Mouse (Mus musculus): Measurements from ENCODE around the gene Atox1.
"Not testable (repeated sequence)": the region's sequence is repeated elsewhere in the genome, so short reads cannot be mapped to it uniquely, and the experiment has no call there.

The Atox1 gene

DNA sequence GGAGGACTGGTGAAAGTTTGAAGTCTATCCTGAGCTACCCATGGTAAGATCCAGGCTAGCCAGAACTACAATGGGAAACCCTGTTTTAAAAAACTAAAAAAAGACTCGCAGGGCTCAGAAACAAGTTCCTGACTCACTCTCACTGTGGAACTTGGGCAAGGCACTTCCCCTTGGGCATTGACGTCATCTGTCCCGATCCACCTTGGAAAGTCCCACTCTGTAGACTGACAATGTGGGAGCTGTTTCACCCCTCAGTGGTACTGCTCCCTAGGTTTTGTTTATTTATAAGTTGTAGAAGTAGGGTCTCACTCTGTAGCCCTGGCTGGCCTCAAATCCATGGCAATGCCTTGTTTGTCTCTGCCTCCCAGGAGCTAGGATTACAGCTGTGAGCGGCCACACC lies 7.4 kb downstream of the Atox1 start:
- DNase-seq (ENCODE audit: low read depth, low spot score), result no peak

- DNase-seq (ENCODE audit: low read depth, low spot score), result no peak
These were observed 10.7 kb downstream of the Atox1 start for GRCm38 (mm10) chr11:55450311-55450710.

DNA sequence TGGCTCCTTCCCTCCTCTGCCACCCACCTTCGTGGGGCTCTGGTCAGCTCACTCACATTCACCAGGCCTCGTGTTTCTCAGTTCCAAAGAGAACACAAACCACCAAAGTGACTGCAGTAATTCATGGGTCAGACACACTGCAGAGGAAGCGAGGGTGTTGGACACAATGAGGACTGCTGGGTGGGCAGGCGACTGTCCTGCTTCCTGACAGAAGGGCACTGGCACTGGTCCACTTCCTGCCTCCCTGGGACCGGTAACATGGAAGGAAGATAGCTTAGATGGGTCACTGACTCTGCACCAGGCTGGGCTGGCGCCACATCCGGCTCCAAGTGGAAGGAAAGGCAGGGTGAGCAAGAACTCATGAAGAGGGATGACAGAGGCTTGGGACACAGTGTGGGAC lies 11.5 kb downstream of the Atox1 start:
- DNase-seq (ENCODE audit: low read depth, low spot score), result no peak

DNA sequence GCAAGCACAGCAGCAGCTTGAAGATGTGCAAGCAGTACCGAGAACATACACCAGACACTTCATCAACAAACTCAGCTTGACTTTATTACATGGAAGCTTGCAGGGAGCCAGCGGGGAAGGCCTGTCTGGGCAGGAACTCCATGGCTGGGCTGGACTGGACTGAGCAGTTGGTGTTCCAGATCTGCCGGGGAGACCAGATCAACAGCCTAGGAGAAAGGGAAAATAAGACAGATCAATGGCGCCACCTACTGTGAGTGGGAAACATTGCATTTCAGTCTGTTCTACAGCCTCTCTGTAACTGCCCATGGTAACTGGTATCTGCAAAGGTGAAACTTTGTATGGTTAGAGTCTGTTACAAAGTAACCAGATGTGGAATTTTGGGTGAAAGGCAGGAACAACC lies 14.5 kb downstream of the Atox1 start:
- peak; percentile 87 for DNase-seq (ENCODE audit: low read depth, low spot score)

DNA sequence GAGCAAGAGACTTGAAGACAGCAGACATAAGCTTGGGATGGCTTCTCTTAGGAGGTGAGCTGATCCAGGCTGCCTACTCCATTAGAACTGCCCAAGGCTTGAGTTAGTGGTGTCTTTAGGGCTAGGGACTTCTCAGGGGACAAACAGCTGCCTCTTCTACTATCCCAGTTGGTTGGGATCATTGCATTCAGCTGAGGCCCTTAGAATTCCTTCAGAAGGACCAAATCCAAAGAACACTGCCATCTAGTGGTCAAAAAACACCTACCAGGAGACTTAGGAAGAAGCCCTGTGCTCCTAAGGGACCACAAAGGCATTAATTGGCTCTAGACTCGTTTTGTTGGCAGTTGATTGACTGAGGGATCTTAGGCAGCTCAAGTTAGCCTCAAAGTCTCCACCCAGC lies 16.3 kb downstream of the Atox1 start:
- DNase-seq (ENCODE audit: low read depth, low spot score), result peak; percentile 85

DNA sequence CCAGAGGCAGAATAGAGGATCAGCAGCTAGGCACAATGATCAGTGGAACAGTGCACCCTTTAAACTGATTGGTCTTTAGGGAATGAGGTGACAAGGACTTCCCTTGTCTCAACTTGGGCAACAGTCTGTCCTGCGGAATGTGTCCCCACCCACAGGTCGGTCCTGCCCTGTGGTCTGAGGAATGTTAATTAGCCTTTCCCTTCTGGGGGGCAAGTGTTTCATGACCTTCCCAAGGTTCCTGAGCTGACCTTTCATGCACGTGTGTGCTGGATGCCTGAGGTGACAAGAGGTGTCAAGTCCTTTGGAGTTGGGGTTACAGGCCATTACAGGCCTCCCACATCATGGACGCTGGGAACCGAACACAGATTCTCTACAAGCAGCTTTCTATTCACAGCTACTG lies 21.3 kb downstream of the Atox1 start:
- no peak for DNase-seq (ENCODE audit: low read depth, low spot score)

- no peak for DNase-seq (ENCODE audit: low read depth, low spot score)
These were observed 23.0 kb downstream of the Atox1 start for GRCm38 (mm10) chr11:55438031-55438430.

- no peak for DNase-seq (ENCODE audit: low read depth, low spot score)
These were observed 24.9 kb downstream of the Atox1 start for GRCm38 (mm10) chr11:55436089-55436488.

DNA sequence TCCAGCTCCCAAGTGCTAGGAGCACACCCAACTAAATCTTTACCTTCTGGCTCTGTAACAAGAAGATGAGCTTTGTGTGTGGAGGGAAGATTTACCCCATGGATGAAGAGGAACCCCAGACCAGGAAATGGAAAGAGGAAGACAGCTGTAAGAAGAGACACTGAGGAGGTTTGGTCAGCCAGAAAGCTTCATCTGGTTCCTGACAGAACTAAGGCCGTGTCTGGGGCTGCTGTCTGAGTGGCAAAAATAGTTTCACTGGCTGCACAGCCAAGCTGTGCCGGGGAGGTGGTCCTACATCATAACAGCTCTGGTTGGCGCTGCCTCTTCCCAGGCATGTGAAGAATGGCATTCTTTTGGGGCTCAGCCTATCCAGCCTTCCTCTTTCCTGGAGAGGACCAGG lies 28.1 kb downstream of the Atox1 start:
- no peak for DNase-seq (ENCODE audit: low read depth, low spot score)

- no peak for DNase-seq (ENCODE audit: low read depth, low spot score)
These were observed 31.1 kb downstream of the Atox1 start for GRCm38 (mm10) chr11:55429973-55430372.

- peak; percentile 93 for DNase-seq (ENCODE audit: low read depth, low spot score)
These were observed 32.6 kb downstream of the Atox1 start for GRCm38 (mm10) chr11:55428186-55429012.

- DNase-seq (ENCODE audit: low read depth, low spot score), result no peak
These were observed 36.2 kb downstream of the Atox1 start for GRCm38 (mm10) chr11:55424746-55425360.

GRCm38 (mm10) chr11:55423756-55424155 lies 37.3 kb downstream of the Atox1 start:
- peak; percentile 84 for DNase-seq (ENCODE audit: low read depth, low spot score)

- no peak for DNase-seq (ENCODE audit: low read depth, low spot score)
These were observed 38.1 kb downstream of the Atox1 start, which contains the start of gene Sparc for GRCm38 (mm10) chr11:55422978-55423377. TSS of gene Sparc (minus strand) at chr11:55423183.

DNA sequence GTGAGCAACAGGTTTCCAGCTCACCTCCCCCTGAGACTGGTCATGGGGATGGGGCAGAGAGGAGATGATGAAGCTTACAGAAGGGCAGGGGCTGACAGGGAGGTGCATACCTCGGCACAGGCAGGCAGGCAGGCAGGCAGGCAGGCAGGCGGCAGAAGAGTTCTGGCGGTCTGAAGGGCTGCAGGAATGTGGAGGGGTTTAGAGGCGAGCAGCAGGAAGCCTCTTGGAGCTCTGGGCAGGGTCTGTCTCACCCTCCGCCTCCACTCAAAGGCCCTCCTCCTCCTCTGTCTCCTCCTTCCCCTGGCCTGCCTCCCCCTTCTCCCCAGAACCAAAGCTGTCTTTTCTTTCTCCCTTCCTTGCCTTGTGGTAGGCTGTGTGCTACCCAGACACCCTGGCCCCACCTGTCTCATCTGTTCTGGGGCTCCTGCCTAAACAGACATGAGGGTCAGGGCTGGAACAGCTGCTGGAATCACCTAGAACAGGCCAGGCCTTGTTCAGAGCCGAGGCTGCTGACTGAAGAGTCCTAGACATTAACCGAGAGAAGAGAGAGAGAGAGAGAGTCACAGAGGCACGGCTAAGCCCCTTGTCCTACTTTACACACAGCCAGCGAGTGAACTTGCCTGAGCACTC lies 41.2 kb downstream of the Atox1 start:
- DNase-seq (ENCODE audit: low read depth, low spot score), result peak; percentile 83

DNA sequence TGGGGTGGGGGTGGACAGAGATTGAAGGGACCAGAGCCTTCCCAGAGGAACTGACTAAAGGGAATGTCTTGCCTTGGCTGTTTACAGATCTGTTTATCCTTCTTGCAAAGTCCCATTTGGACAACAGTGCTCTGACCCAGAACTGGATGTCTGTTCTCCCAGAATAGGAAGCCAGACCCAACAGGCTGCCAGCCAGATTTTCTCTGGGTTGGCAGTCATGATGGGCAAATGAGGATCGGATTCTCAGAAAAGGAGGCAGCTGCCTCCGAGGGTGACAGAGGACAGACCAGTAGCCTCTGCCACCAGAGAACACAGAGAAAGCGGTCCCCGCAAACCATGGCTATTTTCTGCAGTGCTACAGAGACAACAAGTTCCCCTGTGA lies 41.8 kb downstream of the Atox1 start:
- no peak for DNase-seq (ENCODE audit: low read depth, low spot score)

GRCm38 (mm10) chr11:55418704-55419061 lies 42.4 kb downstream of the Atox1 start:
- no peak for DNase-seq (ENCODE audit: low read depth, low spot score)

DNA sequence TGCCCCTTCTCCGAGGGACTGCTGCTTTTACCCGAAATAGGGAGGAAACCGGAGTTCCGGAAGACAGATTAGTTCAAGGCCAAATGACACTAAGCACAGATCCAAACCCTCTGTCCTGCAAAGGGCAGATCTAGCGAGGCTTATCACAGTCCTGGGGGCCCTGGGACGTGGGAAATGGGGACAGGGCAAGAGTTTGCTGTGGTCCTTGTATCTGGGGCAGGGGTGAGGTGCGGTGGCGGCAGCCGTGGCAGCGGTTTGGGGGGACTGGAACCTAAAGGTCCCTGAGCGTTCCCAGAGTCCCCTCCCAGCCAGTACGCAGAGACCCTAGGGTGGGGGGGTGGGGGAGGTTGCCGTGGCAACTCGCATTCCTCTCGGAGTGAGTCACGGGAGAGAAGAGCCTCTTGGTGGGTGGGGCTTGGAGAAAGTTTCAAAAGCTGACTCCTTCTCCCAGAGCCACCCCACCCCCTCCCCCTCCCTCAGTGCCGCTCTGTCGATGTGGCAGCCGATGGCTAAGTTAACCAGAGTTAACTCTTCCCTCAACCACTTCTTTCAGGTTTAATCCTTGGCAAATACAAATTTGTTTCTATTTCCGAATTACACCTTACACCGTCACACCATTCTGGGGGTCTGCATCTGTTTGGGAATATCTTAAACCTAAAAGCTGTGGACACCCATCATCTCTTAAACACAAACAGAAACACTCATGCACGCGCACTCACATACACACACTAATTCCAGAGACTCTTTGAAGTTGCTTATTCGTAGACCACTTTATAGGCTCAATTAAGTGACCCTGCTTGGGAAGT lies 42.9 kb downstream of the Atox1 start:
- peak; percentile 86 for DNase-seq (ENCODE audit: low read depth, low spot score)

- DNase-seq (ENCODE audit: low read depth, low spot score), result no peak
These were observed 44.3 kb downstream of the Atox1 start for GRCm38 (mm10) chr11:55416609-55417265.

DNA sequence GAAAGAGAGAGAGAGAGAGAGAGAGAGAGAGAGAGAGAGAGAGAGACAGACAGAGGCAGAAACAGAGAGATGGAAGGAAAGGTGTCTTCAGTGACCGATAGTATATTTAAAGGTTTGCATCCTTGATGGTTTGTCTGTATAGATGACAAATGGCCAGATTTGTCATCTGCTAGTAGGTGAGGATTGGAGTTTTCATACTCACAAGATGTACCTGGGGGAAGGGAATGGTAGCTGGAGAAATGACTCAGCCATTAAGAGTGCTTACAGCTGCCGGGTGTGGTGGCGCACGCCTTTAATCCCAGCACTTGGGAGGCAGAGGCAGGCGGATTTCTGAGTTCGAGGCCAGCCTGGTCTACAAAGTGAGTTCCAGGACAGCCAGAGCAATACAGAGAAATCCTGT lies 45.3 kb downstream of the Atox1 start:
- not testable (repeated sequence) for DNase-seq (ENCODE audit: low read depth, low spot score)

- DNase-seq (ENCODE audit: low read depth, low spot score), result no peak
These were observed 45.9 kb downstream of the Atox1 start for GRCm38 (mm10) chr11:55415036-55415704.

All from mesoderm, embryonic 11.5 days (tissue).